Mouse (Mus musculus) adrenal gland, postnatal 36 days (tissue): ENCODE results near the gene Spata5. TPM values are rescaled to one million over a fixed set of nuclear protein-coding genes. Genes with fewer than 3 reads are reported as not detected.

Source experiments
- DNase-seq, 2 experiments: peaks; one replicate each; pipeline ENCODE4 v3.0.0; 2021; ENCODE audit warnings: mixed read lengths in 1 of 2
- total RNA-seq, 2 experiments: library from RNA; stranded (reverse); gene quantifications; 2 replicates each; pipeline ENCODE4 v1.2.3; 2021

Gene Spata5
- total RNA-seq, 2 experiments from 2014 or later, result 29.4 to 40.4 TPM

GRCm38 (mm10) chr3:37614878-37615650, 195.4 kb downstream of the Spata5 start:
- no peak for DNase-seq

- no peak for DNase-seq
Measured at GRCm38 (mm10) chr3:37616586-37617547, 197.2 kb downstream of the Spata5 start.

Other genes with a start within 250 kb of the Spata5 start
- gene Il21, start 187.3 kb upstream of the Spata5 start, total RNA-seq, result not detected
- 1 to 10 TPM; 5.1 to 5.5 TPM for gene Bbs12, start 107.3 kb upstream of the Spata5 start, total RNA-seq
- 1 to 10 TPM; 3.3 to 7.0 TPM for gene Cetn4, start 107.2 kb upstream of the Spata5 start, total RNA-seq
- 1 to 10 TPM; 3.0 to 7.0 TPM for gene Fgf2, start 71.5 kb upstream of the Spata5 start, total RNA-seq
- gene Nudt6, start 315 bp downstream of the Spata5 start, total RNA-seq, result 10 to 100 TPM; 15.3 to 25.7 TPM
- gene Spry1, start 220.1 kb downstream of the Spata5 start, total RNA-seq, result 10 to 100 TPM; 25.1 to 31.4 TPM